Mouse (Mus musculus) midbrain, embryonic 10.5 days (tissue): ENCODE data around the gene Tenm4. TPM values are rescaled to one million over a fixed set of nuclear protein-coding genes. Genes with fewer than 3 reads are reported as not detected.

Source experiments
- DNase-seq: peaks from one replicate; pipeline ENCODE4 v3.0.0-alpha.2; 2017; ENCODE audit warnings: low spot score
- H3K27ac ChIP-seq: fragments of 300-500 bp; sonication (generic); replicated peaks from 2 replicates; pipeline ENCODE4 v1.5.1; 2016; ENCODE audit warnings: mild to moderate bottlenecking
- H3K27me3 ChIP-seq: fragments of 300-500 bp; sonication (generic); 2 replicates; pipeline ENCODE4 v1.6.1; 2016; ENCODE audit warnings: low read depth, mild to moderate bottlenecking; ENCODE audit not compliant: poor library complexity, severe bottlenecking
- H3K36me3 ChIP-seq: fragments of 300-500 bp; sonication (generic); 2 replicates; pipeline ENCODE4 v1.6.1; 2016; ENCODE audit warnings: mild to moderate bottlenecking, moderate library complexity
- H3K4me1 ChIP-seq: fragments of 300-500 bp; sonication (generic); 2 replicates; pipeline ENCODE4 v1.6.1; 2016
- H3K4me3 ChIP-seq: fragments of 300-500 bp; sonication (generic); 2 replicates; pipeline ENCODE4 v1.5.1; 2016; ENCODE audit warnings: mild to moderate bottlenecking, moderate library complexity
- H3K9me3 ChIP-seq: fragments of 300-500 bp; sonication (generic); replicated peaks from 2 replicates; pipeline ENCODE4 v1.6.1; 2016; ENCODE audit warnings: mild to moderate bottlenecking
- WGBS: fragments of 180-500 bp; shearing (Covaris S2); methylation state at CpG from one replicate; pipeline ENCODE4 v1.1.7; 2016; 5-methylcytosine and 5-hydroxymethylcytosine counted together
- polyA plus RNA-seq: library from polyadenylated mRNA; unstranded; fragments of >200 nt; fragmentation: Nextera tagmentation; extraction: Ambion mirVana; gene quantifications from 2 replicates; pipeline ENCODE4 v1.2.1, GENCODE M21; 2016

The Tenm4 gene
- 26.5 and 27.4 TPM in 2 replicates for polyA plus RNA-seq

- peaks cover 65% of the 10 kb centered on the region for H3K27me3 ChIP-seq
- no peaks in the 10 kb centered on the region for H3K9me3 ChIP-seq
- peaks cover 52% of the 10 kb centered on the region for H3K4me1 ChIP-seq
- no peak for DNase-seq
- H3K27ac ChIP-seq: no peak within 1 kb of the TSS; the same call in 1 of the 2 replicates
- no peak within 1 kb of the TSS for H3K4me3 ChIP-seq
- WGBS: 37% methylated on average over 14 of the region's 14 CpGs
- H3K36me3 ChIP-seq: no peaks in the 10 kb centered on the region
Observed at GRCm38 (mm10) chr7:96170924-96171595, at the start of gene Tenm4. Tenm4 (plus strand) TSS chr7:96171246.

GRCm38 (mm10) chr7:96130763-96131162 lies 40.3 kb upstream of the Tenm4 start:
- Histone ChIP-seq H3K4me3 (no peak overlapping the region), H3K9me3 (no peaks in the 10 kb centered on the region), H3K36me3 (no peaks in the 10 kb centered on the region), H3K27me3 (peaks cover 4% of the 10 kb centered on the region; the same call in 1 of the 2 replicates), H3K27ac (no peak overlapping the region), H3K4me1 (0 out of 2 replicates have a peak, but pooled peaks cover 2% of the 10 kb centered on the region)
- 49% methylated on average over 4 of the region's 4 CpGs for WGBS
- no peak for DNase-seq

GRCm38 (mm10) chr7:96131175-96131574 lies 39.9 kb upstream of the Tenm4 start:
- WGBS: 80% methylated on average over 1 of the region's 1 CpGs
- Histone ChIP-seq H3K4me1 (0 out of 2 replicates have a peak, but pooled peaks cover 2% of the 10 kb centered on the region), H3K27me3 (peaks cover 4% of the 10 kb centered on the region; the same call in 1 of the 2 replicates), H3K4me3 (no peak overlapping the region), H3K36me3 (no peaks in the 10 kb centered on the region), H3K9me3 (no peaks in the 10 kb centered on the region), H3K27ac (no peak overlapping the region)
- no peak for DNase-seq

GRCm38 (mm10) chr7:96136497-96136961 lies 34.5 kb upstream of the Tenm4 start:
- 85% methylated on average over 6 of the region's 6 CpGs for WGBS
- Histone ChIP-seq H3K27me3 (no peaks in the 10 kb centered on the region), H3K9me3 (no peaks in the 10 kb centered on the region), H3K36me3 (no peaks in the 10 kb centered on the region), H3K4me1 (peaks cover 8% of the 10 kb centered on the region; the same call in 1 of the 2 replicates), H3K4me3 (no peak overlapping the region), H3K27ac (no peak overlapping the region)
- peak; percentile 6 for DNase-seq

- peaks cover 8% of the 10 kb centered on the region; the same call in 1 of the 2 replicates for H3K4me1 ChIP-seq
- H3K36me3 ChIP-seq: no peaks in the 10 kb centered on the region
- no peak for DNase-seq
- no peak overlapping the region for H3K27ac ChIP-seq
- H3K27me3 ChIP-seq: peaks cover 27% of the 10 kb centered on the region
- 90% methylated on average over 4 of the region's 4 CpGs for WGBS
- no peak overlapping the region for H3K4me3 ChIP-seq
- no peaks in the 10 kb centered on the region; the same call in 1 of the 2 replicates for H3K9me3 ChIP-seq
Observed at GRCm38 (mm10) chr7:96141876-96142275, 29.2 kb upstream of the Tenm4 start.

GRCm38 (mm10) chr7:96142973-96143596 lies 28.0 kb upstream of the Tenm4 start:
- H3K9me3 ChIP-seq: no peaks in the 10 kb centered on the region; the same call in 1 of the 2 replicates
- H3K27me3 ChIP-seq: peaks cover 39% of the 10 kb centered on the region
- no peak overlapping the region for H3K4me3 ChIP-seq
- 0 out of 2 replicates have a peak, but pooled peaks cover under 1% of the 10 kb centered on the region for H3K4me1 ChIP-seq
- DNase-seq: peak; percentile 8
- 82% methylated on average over 3 of the region's 3 CpGs for WGBS
- H3K36me3 ChIP-seq: no peaks in the 10 kb centered on the region
- H3K27ac ChIP-seq: no peak overlapping the region

- Histone ChIP-seq H3K27me3 (peaks cover 74% of the 10 kb centered on the region), H3K4me1 (peaks cover 12% of the 10 kb centered on the region), H3K36me3 (no peaks in the 10 kb centered on the region), H3K9me3 (no peaks in the 10 kb centered on the region; the same call in 1 of the 2 replicates), H3K27ac (no peak overlapping the region), H3K4me3 (no peak overlapping the region)
- WGBS: 94% methylated on average over 4 of the region's 4 CpGs
- peak; percentile 8 for DNase-seq
Observed at GRCm38 (mm10) chr7:96147436-96147835, 23.6 kb upstream of the Tenm4 start.

- Histone ChIP-seq H3K27me3 (peaks cover 67% of the 10 kb centered on the region), H3K9me3 (no peaks in the 10 kb centered on the region; the same call in 1 of the 2 replicates), H3K4me3 (no peak overlapping the region), H3K36me3 (no peaks in the 10 kb centered on the region), H3K4me1 (peaks cover 19% of the 10 kb centered on the region), H3K27ac (no peak overlapping the region)
- 85% methylated on average over 4 of the region's 4 CpGs for WGBS
- DNase-seq: no peak
Observed at GRCm38 (mm10) chr7:96148191-96148590, 22.9 kb upstream of the Tenm4 start.

- DNase-seq: peak; percentile 48
- Histone ChIP-seq H3K27me3 (peaks cover 80% of the 10 kb centered on the region), H3K4me3 (no peak overlapping the region), H3K4me1 (peaks cover 37% of the 10 kb centered on the region), H3K36me3 (no peaks in the 10 kb centered on the region), H3K27ac (0 out of 2 replicates have a peak overlapping the region, but pooled peaks have one; percentile 19), H3K9me3 (no peaks in the 10 kb centered on the region; the same call in 1 of the 2 replicates)
- WGBS: 57% methylated on average over 3 of the region's 3 CpGs
Observed at GRCm38 (mm10) chr7:96151277-96151676, 19.8 kb upstream of the Tenm4 start.

- Histone ChIP-seq H3K36me3 (no peaks in the 10 kb centered on the region), H3K4me1 (peaks cover 40% of the 10 kb centered on the region), H3K4me3 (peak overlapping the region; percentile 41; the same call in 1 of the 2 replicates), H3K27ac (peak overlapping the region; percentile 78), H3K27me3 (peaks cover 84% of the 10 kb centered on the region), H3K9me3 (no peaks in the 10 kb centered on the region)
- 7% methylated on average over 5 of the region's 5 CpGs for WGBS
- no peak for DNase-seq
Observed at GRCm38 (mm10) chr7:96151961-96152360, 19.1 kb upstream of the Tenm4 start.

GRCm38 (mm10) chr7:96152431-96152830 lies 18.6 kb upstream of the Tenm4 start:
- DNase-seq: peak; percentile 42
- 3% methylated on average over 4 of the region's 4 CpGs for WGBS

GRCm38 (mm10) chr7:96152924-96153359 lies 18.1 kb upstream of the Tenm4 start:
- Histone ChIP-seq H3K4me3 (peak overlapping the region; percentile 41), H3K4me1 (peaks cover 40% of the 10 kb centered on the region), H3K36me3 (no peaks in the 10 kb centered on the region), H3K9me3 (no peaks in the 10 kb centered on the region), H3K27me3 (peaks cover 84% of the 10 kb centered on the region), H3K27ac (peak overlapping the region; percentile 78)
- DNase-seq: peak; percentile 94
- under 1% methylated on average over 10 of the region's 10 CpGs for WGBS

More at GRCm38 (mm10) chr7:96152431-96152830, 18.6 kb upstream of the Tenm4 start:
- Histone ChIP-seq H3K4me3 (peak overlapping the region; percentile 41), H3K36me3 (no peaks in the 10 kb centered on the region), H3K9me3 (no peaks in the 10 kb centered on the region), H3K4me1 (peaks cover 40% of the 10 kb centered on the region), H3K27ac (peak overlapping the region; percentile 78), H3K27me3 (peaks cover 84% of the 10 kb centered on the region)
